Comparison of ENCODE assay signal across 8 mouse cellular contexts in genomic region chr15:102624970-102625686, GRCm38 (mm10). TPM values are rescaled to one million over a fixed set of nuclear protein-coding genes. Genes with fewer than 3 reads are reported as not detected.
A peak's percentile ranks its signal among the peaks of the same experiment; 100 is the strongest.
DNase-seq lines count a peak whose midpoint lies in the region; ATAC-seq and TF ChIP-seq lines count a peak whose summit lies in the region.

Gm28047 (minus strand) TSS chr15:102625067.
Atf7 (minus strand) TSS chr15:102625464.

- peak within 1 kb of the TSS; percentile 85 for H3K4me2 ChIP-seq in embryonic facial prominence, embryonic 15.5 days (replicated peaks)
- H3K4me2 ChIP-seq in limb, embryonic 14.5 days (replicated peaks; ENCODE audit: low read depth, low read length, severe bottlenecking): peak within 1 kb of the TSS; percentile 83
- peak within 1 kb of the TSS; percentile 89 for H3K4me2 ChIP-seq in midbrain, postnatal 0 days (ENCODE audit: low read depth, low read length, poor library complexity, severe bottlenecking)

- TF ChIP-seq POLR2A in bone marrow, adult 2 months (IDR thresholded peaks at IDR 0.05; ENCODE audit: borderline replicate concordance, control insufficient read depth, low read depth, low read length): peak; percentile 70; the same call in 1 of the 2 replicates
- TF ChIP-seq POLR2A in limb, embryonic 14.5 days (IDR thresholded peaks at IDR 0.05; ENCODE audit: borderline replicate concordance, extremely low read depth, insufficient read depth, insufficient read length): 0 out of 2 replicates have a peak, but pooled peaks have one; percentile 39

- no peaks in the 10 kb centered on the region; the same call in 1 of the 2 replicates for H3K4me1 ChIP-seq in bone marrow, adult 2 months (ENCODE audit: control insufficient read depth, insufficient read depth, low read length)
- peaks cover 21% of the 10 kb centered on the region for H3K4me1 ChIP-seq in embryonic facial prominence, embryonic 15.5 days
- H3K4me1 ChIP-seq in limb, embryonic 14.5 days (ENCODE audit: control insufficient read depth, insufficient read depth, low read length): peaks cover 14% of the 10 kb centered on the region
- no peaks in the 10 kb centered on the region for H3K4me1 ChIP-seq in midbrain, postnatal 0 days (ENCODE audit: insufficient read depth, low read length)

- peak within 1 kb of the TSS; percentile 79 for H3K9ac ChIP-seq in embryonic facial prominence, embryonic 15.5 days
- H3K9ac ChIP-seq in limb, embryonic 14.5 days (ENCODE audit: low read depth, low read length, severe bottlenecking): peak within 1 kb of the TSS; percentile 73
- H3K9ac ChIP-seq in midbrain, postnatal 0 days (replicated peaks; ENCODE audit: low read length, poor library complexity, severe bottlenecking): peak within 1 kb of the TSS; percentile 64

- H3K27ac ChIP-seq in bone marrow, adult 2 months (ENCODE audit: control insufficient read depth, insufficient read depth, low read depth, low read length, poor library complexity): peak within 1 kb of the TSS; percentile 91
- H3K27ac ChIP-seq in embryonic facial prominence, embryonic 15.5 days (replicated peaks): peak within 1 kb of the TSS; percentile 100
- H3K27ac ChIP-seq in limb, embryonic 14.5 days (replicated peaks; ENCODE audit: low read depth, low read length): peak within 1 kb of the TSS; percentile 97
- H3K27ac ChIP-seq in midbrain, postnatal 0 days (ENCODE audit: low read depth, low read length): peak within 1 kb of the TSS; percentile 90

- H3K27me3 ChIP-seq in embryonic facial prominence, embryonic 15.5 days: no peaks in the 10 kb centered on the region
- H3K27me3 ChIP-seq in limb, embryonic 14.5 days (ENCODE audit: control insufficient read depth, insufficient read depth, low read length): no peaks in the 10 kb centered on the region
- no peaks in the 10 kb centered on the region for H3K27me3 ChIP-seq in midbrain, postnatal 0 days (ENCODE audit: insufficient read depth, low read length)

- no peaks in the 10 kb centered on the region for H3K9me3 ChIP-seq in embryonic facial prominence, embryonic 15.5 days (replicated peaks)
- H3K9me3 ChIP-seq in limb, embryonic 14.5 days (ENCODE audit: control insufficient read depth, low read length): no peaks in the 10 kb centered on the region
- H3K9me3 ChIP-seq in midbrain, postnatal 0 days (ENCODE audit: low read length): no peaks in the 10 kb centered on the region

- peak within 1 kb of the TSS; percentile 91 for H3K4me3 ChIP-seq in bone marrow, adult 2 months (replicated peaks; ENCODE audit: control insufficient read depth, low read depth, low read length)
- peak within 1 kb of the TSS; percentile 78 for H3K4me3 ChIP-seq in embryonic facial prominence, embryonic 15.5 days (replicated peaks)
- peak within 1 kb of the TSS; percentile 69 for H3K4me3 ChIP-seq in limb, embryonic 14.5 days (replicated peaks; ENCODE audit: low read length)
- peak within 1 kb of the TSS; percentile 65 for H3K4me3 ChIP-seq in midbrain, postnatal 0 days (ENCODE audit: low read depth, low read length)

- WGBS in bone marrow, adult 2 months: under 1% methylated on average over 51 of the region's 51 CpGs
- under 1% methylated on average over 50 of the region's 51 CpGs for WGBS in embryonic facial prominence, embryonic 15.5 days
- under 1% methylated on average over 49 of the region's 51 CpGs for WGBS in limb, embryonic 14.5 days
- WGBS in midbrain, postnatal 0 days: under 1% methylated on average over 50 of the region's 51 CpGs

- peak; percentile 99 for ATAC-seq in embryonic facial prominence, embryonic 15.5 days (ENCODE audit: insufficient number of reproducible peaks, low FRiP score, low TSS enrichment, low read depth)
- ATAC-seq in limb, embryonic 14.5 days (ENCODE audit: low FRiP score, low read depth): peak; percentile 99
- ATAC-seq in midbrain, postnatal 0 days (ENCODE audit: low FRiP score): peak; percentile 99

- DNase-seq in 416B (ENCODE audit: low read depth): peak; percentile 99
- peak; percentile 99 for DNase-seq in heart, adult 8-10 months (ENCODE audit: low spot score)
- peak; percentile 99 for DNase-seq in kidney, adult 9 months
- DNase-seq in limb, embryonic 14.5 days (ENCODE audit: low spot score): peak; percentile 99
- DNase-seq in midbrain, postnatal 0 days (ENCODE audit: low spot score): peak; percentile 98
- DNase-seq in spleen, postnatal 14 days (ENCODE audit: low spot score in 2 of 2): peak; percentile 98

- H3K36me3 ChIP-seq in embryonic facial prominence, embryonic 15.5 days: no peaks in the 10 kb centered on the region
- H3K36me3 ChIP-seq in limb, embryonic 14.5 days (ENCODE audit: control insufficient read depth, insufficient read depth, low read length): no peaks in the 10 kb centered on the region
- H3K36me3 ChIP-seq in midbrain, postnatal 0 days (ENCODE audit: insufficient read depth, low read length): no peaks in the 10 kb centered on the region

- TF ChIP-seq CTCF in bone marrow, adult 2 months (IDR thresholded peaks at IDR 0.05; ENCODE audit: control insufficient read depth, insufficient read depth, low read length): no peak
- no peak; the same call in 1 of the 2 replicates for TF ChIP-seq CTCF in midbrain, postnatal 0 days (IDR thresholded peaks at IDR 0.05)

RNA-seq across cellular contexts. Expression of gene Gm28047, which starts in this region (rescaled TPM):
- 7.3 TPM in 1 of 2 replicates, not detected in the other for polyA plus RNA-seq in bone marrow, adult 2 months (2011; ENCODE audit: insufficient read depth, insufficient read length, low replicate concordance, missing spikeins)
- 0.56 TPM in 1 of 2 replicates, not detected in the other for polyA plus RNA-seq in embryonic facial prominence, embryonic 15.5 days (2015; fragmentation: Nextera tagmentation; extraction: Ambion mirVana)
- total RNA-seq in heart, adult 8-10 months (2022): 1 to 10 TPM in 1 of 4 experiments, not detected in 3; 1.4 TPM
- not detected in 2 replicates for polyA plus RNA-seq in limb, embryonic 14.5 days (2012; rRNA removed)
- polyA plus RNA-seq in limb, embryonic 14.5 days (2014; fragmentation: Nextera tagmentation; extraction: Ambion mirVana): not detected in 2 replicates
- not detected in 2 replicates for total RNA-seq in midbrain, postnatal 0 days (2014; rRNA removed)
- polyA plus RNA-seq in midbrain, postnatal 0 days (2015; fragmentation: Nextera tagmentation; extraction: Ambion mirVana): not detected in 2 replicates

RNA-seq across cellular contexts. Expression of gene Atf7, which starts in this region (rescaled TPM):
- 29.6 and 45.2 TPM in 2 replicates for polyA plus RNA-seq in bone marrow, adult 2 months (2011; ENCODE audit: insufficient read depth, insufficient read length, low replicate concordance, missing spikeins)
- polyA plus RNA-seq in embryonic facial prominence, embryonic 15.5 days (2015; fragmentation: Nextera tagmentation; extraction: Ambion mirVana): 51.3 and 53.7 TPM in 2 replicates
- total RNA-seq in heart, adult 8-10 months (2022): 10 to 100 TPM; 46.6 to 54.0 (median 52.1) TPM
- 110 and 155 TPM in 2 replicates for polyA plus RNA-seq in limb, embryonic 14.5 days (2012; rRNA removed)
- polyA plus RNA-seq in limb, embryonic 14.5 days (2014; fragmentation: Nextera tagmentation; extraction: Ambion mirVana): 50.7 and 51.0 TPM in 2 replicates
- 16.8 and 18.6 TPM in 2 replicates for total RNA-seq in midbrain, postnatal 0 days (2014; rRNA removed)
- polyA plus RNA-seq in midbrain, postnatal 0 days (2015; fragmentation: Nextera tagmentation; extraction: Ambion mirVana): 7.5 and 10.9 TPM in 2 replicates

Comparison
In these comparisons a context has a peak if more than half of its experiments do, and no peak if none do; other contexts are left out.
1. Peak in every context shown above with its lines: DNase-seq, ATAC-seq, H3K4me3 ChIP-seq and H3K27ac ChIP-seq.